Mouse (Mus musculus): Measurements from ENCODE around the gene Dusp3.

DNA sequence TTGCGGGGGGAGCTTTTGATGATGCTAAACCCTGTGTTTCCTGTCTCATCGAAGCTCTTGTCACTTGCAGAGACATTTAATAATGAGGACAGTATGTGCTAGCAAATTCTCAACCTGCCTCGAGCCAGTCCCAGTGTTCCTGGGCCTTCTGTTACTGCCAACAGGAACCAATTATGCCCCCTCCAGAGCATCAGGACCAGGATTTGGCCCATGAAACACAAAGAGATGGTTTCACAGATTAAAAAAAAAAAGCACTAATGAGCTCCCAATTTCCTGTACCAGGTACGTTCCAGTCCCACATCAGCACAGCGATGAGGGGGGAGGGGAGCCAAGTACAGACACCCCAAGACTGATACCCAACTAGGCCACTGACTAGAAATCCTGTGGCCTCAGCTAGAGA lies 34.4 kb upstream of the Dusp3 start:
- TF ChIP-seq CTCF (IDR thresholded peaks at IDR 0.05; ENCODE audit: control insufficient read depth, insufficient read depth, insufficient read length): no peak
- TF ChIP-seq MAX (IDR thresholded peaks at IDR 0.05): no peak
- no peak for TF ChIP-seq CEBPB (IDR thresholded peaks at IDR 0.05; ENCODE audit: low read depth)
- TF ChIP-seq USF1 (IDR thresholded peaks at IDR 0.05; ENCODE audit: low read depth): no peak
- no peak for TF ChIP-seq MYOG (IDR thresholded peaks at IDR 0.05; ENCODE audit: control insufficient read depth, extremely low read depth, insufficient read length)
